Mouse (Mus musculus): ENCODE measurements at regions not wholly inside any gene's neighbourhood (a gene's known extent, or its start where the extent isn't known, plus 50 kb on each side); places are given as distances from the start of the nearest gene placed in this dataset.

DNA sequence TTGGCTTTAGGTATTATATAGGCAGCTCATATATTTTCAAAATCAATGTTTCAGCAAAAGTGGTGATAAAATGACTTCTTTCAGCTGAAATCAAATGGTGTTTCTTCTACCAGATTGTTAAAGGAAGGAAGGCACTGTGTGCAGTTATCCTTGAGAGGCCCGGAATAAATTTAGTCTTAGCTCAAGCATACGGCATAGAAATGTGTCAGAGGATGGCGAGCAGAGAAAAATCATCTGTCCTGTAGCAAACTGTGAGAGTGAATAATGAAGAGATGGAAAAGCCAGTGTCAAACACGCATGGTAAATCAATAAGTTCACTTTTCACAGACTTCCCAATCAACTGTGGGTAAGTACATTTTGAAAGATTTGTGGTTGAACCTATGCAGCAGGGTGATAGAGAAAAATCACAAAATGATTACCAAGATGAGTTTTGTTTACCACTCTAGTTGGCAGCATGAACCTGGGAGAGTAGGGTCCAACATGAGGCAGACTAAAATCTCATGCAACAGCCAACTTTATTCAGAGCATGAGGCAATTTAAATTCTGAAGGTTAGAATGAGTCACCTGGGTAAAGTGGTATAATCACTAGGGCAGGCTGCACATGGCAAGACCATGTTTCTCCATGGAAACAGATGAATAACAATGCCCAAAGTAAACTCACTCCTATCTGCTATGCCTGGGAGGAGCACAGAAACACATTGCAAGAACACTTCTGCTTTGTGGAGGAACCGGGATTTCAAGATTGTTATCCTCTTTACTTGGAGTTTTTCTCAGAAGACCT, 55.7 kb downstream of the AI429214 start:
- Histone ChIP-seq H3K27me3 (ENCODE audit: insufficient read depth, low read length) (no peaks in the 10 kb centered on the region), H3K9ac (replicated peaks; ENCODE audit: low read length, poor library complexity, severe bottlenecking) (no peak overlapping the region), H3K27ac (ENCODE audit: low read depth, low read length) (no peak overlapping the region), H3K4me2 (ENCODE audit: low read depth, low read length, poor library complexity, severe bottlenecking) (no peak overlapping the region), H3K4me1 (ENCODE audit: insufficient read depth, low read length) (no peaks in the 10 kb centered on the region), H3K9me3 (ENCODE audit: low read length) (no peaks in the 10 kb centered on the region), H3K4me3 (ENCODE audit: low read depth, low read length) (no peak overlapping the region), H3K36me3 (ENCODE audit: insufficient read depth, low read length) (no peaks in the 10 kb centered on the region)
- 85% methylated on average over 5 of the region's 5 CpGs for WGBS
- ATAC-seq (ENCODE audit: low FRiP score) = no peak
- no peak for DNase-seq (ENCODE audit: low spot score)
- no peak for TF ChIP-seq CTCF (IDR thresholded peaks at IDR 0.05)

- DNase-seq (ENCODE audit: low spot score) = peak; percentile 31
- no peak overlapping the region for H3K27ac ChIP-seq (ENCODE audit: low read depth, low read length)
- no peaks in the 10 kb centered on the region for H3K27me3 ChIP-seq (ENCODE audit: insufficient read depth, low read length)
- no peaks in the 10 kb centered on the region for H3K36me3 ChIP-seq (ENCODE audit: insufficient read depth, low read length)
- TF ChIP-seq CTCF (IDR thresholded peaks at IDR 0.05) = no peak
- WGBS = 77% methylated on average over 6 of the region's 6 CpGs
- no peaks in the 10 kb centered on the region for H3K9me3 ChIP-seq (ENCODE audit: low read length)
- no peak overlapping the region for H3K4me3 ChIP-seq (ENCODE audit: low read depth, low read length)
- no peaks in the 10 kb centered on the region for H3K4me1 ChIP-seq (ENCODE audit: insufficient read depth, low read length)
- no peak for ATAC-seq (ENCODE audit: low FRiP score)
- no peak overlapping the region for H3K4me2 ChIP-seq (ENCODE audit: low read depth, low read length, poor library complexity, severe bottlenecking)
- no peak overlapping the region for H3K9ac ChIP-seq (replicated peaks; ENCODE audit: low read length, poor library complexity, severe bottlenecking)
Observed at GRCm38 (mm10) chr8:37049969-37050683, 56.7 kb downstream of the AI429214 start.

DNA sequence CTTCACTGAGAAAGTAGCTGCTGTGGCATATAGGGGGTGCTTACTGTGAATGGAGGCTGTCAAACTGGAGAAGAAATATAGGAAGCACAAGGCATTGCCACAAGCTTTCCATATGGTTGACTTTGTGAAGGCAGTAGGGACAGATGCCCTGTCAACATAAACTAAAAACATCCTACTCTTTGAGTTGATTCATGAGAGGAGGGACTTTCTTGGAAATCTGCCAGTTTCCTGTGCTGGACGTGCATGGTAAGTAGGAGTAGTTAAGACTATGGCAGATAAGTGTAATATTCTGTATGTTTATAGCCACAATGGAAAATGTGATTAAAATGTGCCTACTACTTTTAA, 57.3 kb downstream of the AI429214 start:
- no peak overlapping the region for H3K9ac ChIP-seq (replicated peaks; ENCODE audit: low read length, poor library complexity, severe bottlenecking)
- WGBS = 42% methylated on average over 1 of the region's 1 CpGs
- DNase-seq (ENCODE audit: low spot score) (peak; percentile 11), ATAC-seq (ENCODE audit: low FRiP score) (no peak)
- H3K36me3 ChIP-seq (ENCODE audit: insufficient read depth, low read length) = no peaks in the 10 kb centered on the region
- H3K27me3 ChIP-seq (ENCODE audit: insufficient read depth, low read length) = no peaks in the 10 kb centered on the region
- H3K4me1 ChIP-seq (ENCODE audit: insufficient read depth, low read length) = no peaks in the 10 kb centered on the region
- no peaks in the 10 kb centered on the region for H3K9me3 ChIP-seq (ENCODE audit: low read length)
- H3K4me3 ChIP-seq (ENCODE audit: low read depth, low read length) = no peak overlapping the region
- H3K4me2 ChIP-seq (ENCODE audit: low read depth, low read length, poor library complexity, severe bottlenecking) = no peak overlapping the region
- no peak overlapping the region for H3K27ac ChIP-seq (ENCODE audit: low read depth, low read length)
- no peak for TF ChIP-seq CTCF (IDR thresholded peaks at IDR 0.05)

DNA sequence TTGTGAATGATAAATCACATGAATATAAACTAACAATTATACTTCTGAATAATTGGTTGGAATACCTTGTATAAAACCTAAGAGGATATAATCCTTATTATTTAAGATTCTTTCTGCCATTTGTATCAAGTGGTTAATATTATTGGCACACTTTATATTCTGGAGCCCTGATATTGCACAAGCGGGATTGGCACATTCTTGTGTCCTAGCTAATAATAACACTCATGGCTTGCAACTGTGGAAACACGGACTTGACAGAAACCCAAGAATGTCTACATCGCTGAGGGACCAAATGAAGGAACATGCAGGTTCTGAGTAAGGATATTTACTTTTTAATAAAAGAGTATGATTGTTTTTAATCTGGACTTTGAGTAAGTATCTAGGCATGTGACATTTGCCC, 63.0 kb downstream of the AI429214 start:
- ATAC-seq (ENCODE audit: low FRiP score) (no peak), DNase-seq (ENCODE audit: low spot score) (no peak)
- Histone ChIP-seq H3K4me1 (ENCODE audit: insufficient read depth, low read length) (no peaks in the 10 kb centered on the region), H3K9ac (replicated peaks; ENCODE audit: low read length, poor library complexity, severe bottlenecking) (no peak overlapping the region), H3K27ac (ENCODE audit: low read depth, low read length) (no peak overlapping the region), H3K4me3 (ENCODE audit: low read depth, low read length) (no peak overlapping the region), H3K27me3 (ENCODE audit: insufficient read depth, low read length) (no peaks in the 10 kb centered on the region), H3K4me2 (ENCODE audit: low read depth, low read length, poor library complexity, severe bottlenecking) (no peak overlapping the region), H3K9me3 (ENCODE audit: low read length) (no peaks in the 10 kb centered on the region), H3K36me3 (ENCODE audit: insufficient read depth, low read length) (no peaks in the 10 kb centered on the region)
- WGBS = 88% methylated on average over 3 of the region's 3 CpGs
- no peak for TF ChIP-seq CTCF (IDR thresholded peaks at IDR 0.05)

GRCm38 (mm10) chr8:37058390-37058789, 65.0 kb downstream of the AI429214 start:
- ATAC-seq (ENCODE audit: low FRiP score) (no peak), DNase-seq (ENCODE audit: low spot score) (no peak)
- no peak overlapping the region for H3K4me2 ChIP-seq (ENCODE audit: low read depth, low read length, poor library complexity, severe bottlenecking)
- whole genome bisulfite sequencing = 88% methylated on average over 6 of the region's 6 CpGs
- H3K27ac ChIP-seq (ENCODE audit: low read depth, low read length) = no peak overlapping the region
- H3K9me3 ChIP-seq (ENCODE audit: low read length) = no peaks in the 10 kb centered on the region
- no peaks in the 10 kb centered on the region for H3K27me3 ChIP-seq (ENCODE audit: insufficient read depth, low read length)
- no peaks in the 10 kb centered on the region for H3K4me1 ChIP-seq (ENCODE audit: insufficient read depth, low read length)
- no peaks in the 10 kb centered on the region for H3K36me3 ChIP-seq (ENCODE audit: insufficient read depth, low read length)
- no peak for TF ChIP-seq CTCF (IDR thresholded peaks at IDR 0.05)
- no peak overlapping the region for H3K9ac ChIP-seq (replicated peaks; ENCODE audit: low read length, poor library complexity, severe bottlenecking)
- H3K4me3 ChIP-seq (ENCODE audit: low read depth, low read length) = no peak overlapping the region

Measured in midbrain, postnatal 0 days (tissue).